20 mouse cellular contexts compared by ENCODE assay signal in genomic region chr11:30607587-30608518, GRCm38 (mm10). TPM values are rescaled to one million over a fixed set of nuclear protein-coding genes. Genes with fewer than 3 reads are reported as not detected.
DNase-seq lines count a peak whose midpoint lies in the region; ATAC-seq and TF ChIP-seq lines count a peak whose summit lies in the region.
"Had no signal": no experiment of that assay in that cellular context is flagged by ENCODE, and none has a peak within 500 bp of the region (broad histone marks: within the 10 kb centered on the region; RNA-seq: fewer than 3 reads in every experiment).

No protein-coding gene starts in this region.

- H3K79me2 ChIP-seq in MEL (ENCODE audit: control insufficient read depth, insufficient read depth, low read length, poor library complexity) = no peaks in the 10 kb centered on the region

- TF ChIP-seq CTCF in lung, postnatal 0 days (IDR thresholded peaks at IDR 0.05) = no peak
- TF ChIP-seq CTCF in MEL (IDR thresholded peaks at IDR 0.05 in 2 of 3, conservative IDR thresholded peaks at IDR 0.05 in 1 of 3; ENCODE audit: control insufficient read depth in 1 of 3, insufficient read depth in 1 of 3, low read depth in 2 of 3, low read length in 3 of 3, poor library complexity in 1 of 3, severe bottlenecking in 1 of 3) = no peak

- ATAC-seq in lung, embryonic 15.5 days (ENCODE audit: borderline replicate concordance, extremely low read depth, low FRiP score, low TSS enrichment) = no peak
- peak; percentile 67 for ATAC-seq in lung, postnatal 0 days
- ATAC-seq: activated CD4-positive, CD25-positive, alpha-beta regulatory T cell, adult 4 months; forebrain, embryonic 13.5 days; forebrain, embryonic 15.5 days; Patski had no signal

- DNase-seq in lung, postnatal 14 days = no peak
- DNase-seq in lung, postnatal 0 days (ENCODE audit: low spot score) = peak; percentile 13
- DNase-seq in lung, postnatal 4 days = no peak
- DNase-seq in MEL (ENCODE audit: low read depth, low spot score) = peak; percentile 32
- DNase-seq in thymus, adult 18-20 months = no peak
- DNase-seq: adrenal gland, adult 8-10 months; adrenal gland, postnatal 14 days; adrenal gland, postnatal 36 days; cerebellum, adult 11-12 months; cerebellum, adult 2 months; cerebellum, adult 9-10 months; cerebellum, postnatal 10 days; cerebellum, postnatal 25 days had no signal

- no peak for TF ChIP-seq RAD21 in MEL (IDR thresholded peaks at IDR 0.05; ENCODE audit: low read depth, low read length)

- no peaks in the 10 kb centered on the region for H3K27me3 ChIP-seq in lung, embryonic 15.5 days
- no peaks in the 10 kb centered on the region for H3K27me3 ChIP-seq in lung, postnatal 0 days (replicated peaks; ENCODE audit: insufficient read depth, low read length)
- no peaks in the 10 kb centered on the region for H3K27me3 ChIP-seq in MEL (ENCODE audit: control insufficient read depth in 1 of 2, insufficient read depth in 2 of 2, low read length in 2 of 2)
- H3K27me3 ChIP-seq: embryonic facial prominence, embryonic 12.5 days; forebrain, embryonic 13.5 days; forebrain, embryonic 15.5 days; Patski had no signal

- no peak for TF ChIP-seq POLR2A in MEL (IDR thresholded peaks at IDR 0.05; ENCODE audit: control insufficient read depth in 1 of 2, insufficient read depth in 1 of 2, low read depth in 1 of 2, low read length in 2 of 2, poor library complexity in 1 of 2)

- H3K9ac ChIP-seq in lung, embryonic 15.5 days = no peak overlapping the region
- no peak overlapping the region for H3K9ac ChIP-seq in lung, postnatal 0 days (replicated peaks; ENCODE audit: low read depth)
- H3K9ac ChIP-seq in MEL (ENCODE audit: control insufficient read depth, low read depth, low read length, poor library complexity, severe bottlenecking) = no peak overlapping the region
- H3K9ac ChIP-seq: embryonic facial prominence, embryonic 12.5 days; forebrain, embryonic 13.5 days; forebrain, embryonic 15.5 days had no signal

- no peaks in the 10 kb centered on the region for H3K4me1 ChIP-seq in lung, embryonic 15.5 days
- H3K4me1 ChIP-seq in lung, postnatal 0 days (ENCODE audit: insufficient read depth, low read depth, low read length) = no peaks in the 10 kb centered on the region
- H3K4me1 ChIP-seq in MEL (ENCODE audit: control insufficient read depth in 1 of 2, insufficient read depth in 2 of 2, low read length in 2 of 2) = peaks cover 14 to 39% of the 10 kb centered on the region in 2 experiments
- H3K4me1 ChIP-seq: embryonic facial prominence, embryonic 10.5 days; embryonic facial prominence, embryonic 12.5 days; forebrain, embryonic 13.5 days; forebrain, embryonic 15.5 days had no signal

- H3K27ac ChIP-seq in lung, embryonic 15.5 days = peak overlapping the region; percentile 33; the same call in 1 of the 2 replicates
- no peak overlapping the region for H3K27ac ChIP-seq in lung, postnatal 0 days (ENCODE audit: low read length)
- peak overlapping the region; percentile 35; the same call in 1 of the 2 replicates for H3K27ac ChIP-seq in MEL (ENCODE audit: control insufficient read depth, low read depth, low read length)
- H3K27ac ChIP-seq: embryonic facial prominence, embryonic 10.5 days; embryonic facial prominence, embryonic 12.5 days; forebrain, embryonic 13.5 days; forebrain, embryonic 15.5 days had no signal

- no peak overlapping the region for H3K4me3 ChIP-seq in lung, embryonic 15.5 days
- H3K4me3 ChIP-seq in lung, postnatal 0 days (ENCODE audit: low read depth, low read length) = no peak overlapping the region
- no peak overlapping the region for H3K4me3 ChIP-seq in MEL (ENCODE audit: control insufficient read depth in 1 of 2, insufficient read depth in 1 of 2, low read depth in 2 of 2, low read length in 2 of 2)
- H3K4me3 ChIP-seq: embryonic facial prominence, embryonic 10.5 days; embryonic facial prominence, embryonic 12.5 days; forebrain, embryonic 13.5 days; forebrain, embryonic 15.5 days had no signal

- peak; percentile 72 for TF ChIP-seq EP300 in lung, postnatal 0 days (IDR thresholded peaks at IDR 0.05)
- peak; percentile 52 to 78; a peak in 3 of 4 replicates for TF ChIP-seq EP300 in MEL (IDR thresholded peaks at IDR 0.05; ENCODE audit: low read depth in 1 of 2, low read length in 2 of 2)

- no peaks in the 10 kb centered on the region for H3K36me3 ChIP-seq in lung, embryonic 15.5 days
- no peaks in the 10 kb centered on the region for H3K36me3 ChIP-seq in lung, postnatal 0 days (ENCODE audit: insufficient read depth, low read length)
- H3K36me3 ChIP-seq in MEL (ENCODE audit: control insufficient read depth in 1 of 2, insufficient read depth in 2 of 2, low read length in 2 of 2) = peaks cover 0 to 25% of the 10 kb centered on the region in 2 experiments; a peak in 2 of 4 replicates
- H3K36me3 ChIP-seq: embryonic facial prominence, embryonic 10.5 days; embryonic facial prominence, embryonic 12.5 days; forebrain, embryonic 15.5 days had no signal

- no peaks in the 10 kb centered on the region for H3K9me3 ChIP-seq in lung, embryonic 15.5 days
- no peaks in the 10 kb centered on the region for H3K9me3 ChIP-seq in lung, postnatal 0 days (ENCODE audit: low read length)
- H3K9me3 ChIP-seq in MEL (replicated peaks; ENCODE audit: insufficient read depth, low read length) = no peaks in the 10 kb centered on the region
- H3K9me3 ChIP-seq: embryonic facial prominence, embryonic 10.5 days; embryonic facial prominence, embryonic 12.5 days; forebrain, embryonic 13.5 days; forebrain, embryonic 15.5 days had no signal

- 55% methylated on average over 3 of the region's 3 CpGs for WGBS in lung, embryonic 15.5 days
- 53% methylated on average over 3 of the region's 3 CpGs for WGBS in lung, postnatal 0 days

- no peak overlapping the region for H3K4me2 ChIP-seq in lung, embryonic 15.5 days
- no peak overlapping the region for H3K4me2 ChIP-seq in lung, postnatal 0 days (replicated peaks; ENCODE audit: low read depth, low read length)
- H3K4me2 ChIP-seq: embryonic facial prominence, embryonic 12.5 days; forebrain, embryonic 13.5 days; forebrain, embryonic 15.5 days had no signal

TF ChIP-seq in MEL, 35 proteins besides CTCF, POLR2A, EP300 and RAD21:
- TF ChIP-seq ZKSCAN1 (IDR thresholded peaks at IDR 0.05; ENCODE audit: low read depth, low read length) (peak; percentile 51; the same call in 1 of the 2 replicates), JUND (IDR thresholded peaks at IDR 0.05; ENCODE audit: low read depth, low read length) (no peak), BHLHE40 (IDR thresholded peaks at IDR 0.05; ENCODE audit: borderline replicate concordance, low read depth, low read length) (peak; percentile 65), MAZ (IDR thresholded peaks at IDR 0.05; ENCODE audit: low read depth, low read length) (no peak), MYB (IDR thresholded peaks at IDR 0.05; ENCODE audit: low read depth, low read length) (no peak), SMC3 (IDR thresholded peaks at IDR 0.05; ENCODE audit: low read depth, low read length) (no peak), ZNF384 (IDR thresholded peaks at IDR 0.05; ENCODE audit: low read depth, low read length) (no peak), TCF12 (IDR thresholded peaks at IDR 0.05; ENCODE audit: low read depth, low read length) (peak; percentile 63; the same call in 1 of the 2 replicates), HCFC1 (IDR thresholded peaks at IDR 0.05; ENCODE audit: low read depth, low read length) (0 out of 2 replicates have a peak, but pooled peaks have one; percentile 40), TAL1 (IDR thresholded peaks at IDR 0.05; ENCODE audit: low read length) (no peak), TBP (IDR thresholded peaks at IDR 0.05; ENCODE audit: low read depth, low read length) (no peak), POLR2AphosphoS5 (IDR thresholded peaks at IDR 0.05; ENCODE audit: borderline replicate concordance, low read depth, low read length) (no peak), SIN3A (IDR thresholded peaks at IDR 0.05; ENCODE audit: low read length) (peak; percentile 73), ETS1 (IDR thresholded peaks at IDR 0.05; ENCODE audit: low read depth, low read length) (peak; percentile 75), MAX (IDR thresholded peaks at IDR 0.05; ENCODE audit: low read length) (peak; percentile 57), CHD2 (IDR thresholded peaks at IDR 0.05; ENCODE audit: low read length) (no peak), ELF1 (IDR thresholded peaks at IDR 0.05; ENCODE audit: low read depth, low read length) (no peak), MYC (IDR thresholded peaks at IDR 0.05; ENCODE audit: low read depth, low read length) (peak; percentile 29; the same call in 1 of the 2 replicates), CHD1 (IDR thresholded peaks at IDR 0.05; ENCODE audit: low read depth, low read length) (no peak), RCOR1 (IDR thresholded peaks at IDR 0.05; ENCODE audit: low read depth, low read length) (no peak; the same call in 1 of the 2 replicates), UBTF (IDR thresholded peaks at IDR 0.05; ENCODE audit: borderline replicate concordance, insufficient read depth, low read depth, low read length) (no peak), MAFK (IDR thresholded peaks at IDR 0.05; ENCODE audit: borderline replicate concordance, low read depth, low read length) (0 out of 2 replicates have a peak, but pooled peaks have one; percentile 19), USF2 (IDR thresholded peaks at IDR 0.05; ENCODE audit: borderline replicate concordance in 1 of 2, insufficient read depth in 1 of 2, low read depth in 1 of 2, low read length in 2 of 2) (no peak), MXI1 (IDR thresholded peaks at IDR 0.05; ENCODE audit: low read depth, low read length) (peak; percentile 56; the same call in 1 of the 2 replicates), E2F4 (IDR thresholded peaks at IDR 0.05; ENCODE audit: borderline replicate concordance, low read depth, low read length) (no peak), USF1 (IDR thresholded peaks at IDR 0.05; ENCODE audit: low read depth, low read length) (peak; percentile 67), GATA1 (IDR thresholded peaks at IDR 0.05; ENCODE audit: low read depth, low read length) (peak; percentile 44)

RNA-seq across cellular contexts. Expression of gene Acyp2, which starts 41.5 kb away (rescaled TPM):
- 30.6 and 30.7 TPM in 2 replicates for polyA plus RNA-seq in lung, embryonic 15.5 days (2015; fragmentation: Nextera tagmentation; extraction: Ambion mirVana)
- 43.6 and 50.6 TPM in 2 replicates for polyA plus RNA-seq in lung, postnatal 0 days (2015; fragmentation: Nextera tagmentation; extraction: Ambion mirVana)
- 23.1 and 29.0 TPM in 2 replicates for total RNA-seq in MEL (2012; rRNA removed)
- polyA plus RNA-seq in MEL (2012; ENCODE audit: insufficient read depth in 1 of 2, insufficient read length in 2 of 2, low read depth in 1 of 2, low replicate concordance in 2 of 2, missing spikeins in 1 of 2) = 1 to 10 TPM in 1 of 2 experiments, not detected in 1; 7.9 TPM
- polyA plus RNA-seq: Patski had no signal

Comparison
In these comparisons a context has a peak if more than half of its experiments do, and no peak if none do; other contexts are left out.
1. DNase-seq: peak in lung, postnatal 0 days (single experiment) and MEL (single experiment); none in lung, postnatal 14 days (single experiment), lung, postnatal 4 days (0 of 2) and thymus, adult 18-20 months (0 of 2).